Mouse (Mus musculus) cerebellum, postnatal 14 days (tissue): Measurements from ENCODE around the gene Apbb2.
A peak's percentile ranks its signal among the peaks of the same experiment; 100 is the strongest.

Source experiments
- DNase-seq, 2 experiments: peaks; one replicate each; pipeline ENCODE4 v3.0.0; 2021; ENCODE audit warnings: mixed read lengths in 2 of 2

Gene Apbb2

DNA sequence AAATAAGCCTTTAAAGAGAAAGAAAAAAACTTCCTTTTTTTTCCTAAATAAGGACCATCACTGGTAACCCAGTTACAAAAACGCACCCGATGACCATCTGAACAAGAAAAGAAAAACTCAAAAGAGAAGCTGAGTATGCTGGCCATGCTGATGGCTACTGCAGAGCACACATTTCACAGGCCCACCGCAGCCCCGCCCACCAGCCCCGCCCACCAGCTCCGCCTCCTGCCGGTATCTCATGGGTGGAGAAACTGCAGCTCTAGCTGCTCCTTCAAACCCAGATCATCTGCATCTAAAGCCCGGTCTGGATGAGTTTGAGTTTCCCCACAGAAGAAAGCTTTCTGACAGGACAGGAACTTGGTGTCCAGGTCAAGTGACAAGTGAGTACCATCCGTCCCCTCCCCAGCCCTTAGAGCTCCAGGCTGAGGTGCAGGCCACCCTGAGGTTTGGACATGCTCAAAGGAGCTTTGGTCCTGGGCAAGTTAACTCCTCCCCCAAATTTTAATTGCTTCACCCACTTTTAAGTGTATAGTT, 16.2 kb downstream of the Apbb2 start:
- DNase-seq: no peak

GRCm38 (mm10) chr5:66600415-66600814, 18.2 kb downstream of the Apbb2 start:
- DNase-seq: no peak

DNA sequence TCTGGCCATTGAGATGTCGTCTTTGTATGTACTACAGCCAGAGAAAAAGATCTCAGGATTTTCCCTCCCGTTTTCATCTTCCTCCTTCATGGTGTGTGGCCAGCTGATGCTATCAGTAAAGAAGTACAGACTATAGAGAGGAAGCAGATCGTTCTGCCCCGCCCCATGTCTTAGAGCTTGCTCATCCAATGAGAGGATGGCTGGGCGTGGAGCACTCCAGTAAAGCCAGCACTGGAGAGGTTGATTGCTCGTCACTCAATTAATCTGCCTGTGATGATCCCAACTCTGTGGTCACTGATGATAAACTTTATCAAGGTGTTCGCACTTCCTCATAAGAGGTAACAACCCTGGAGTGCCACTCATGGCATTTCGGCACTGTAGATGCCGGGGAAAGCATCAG, 18.7 kb downstream of the Apbb2 start:
- no peak for DNase-seq

DNA sequence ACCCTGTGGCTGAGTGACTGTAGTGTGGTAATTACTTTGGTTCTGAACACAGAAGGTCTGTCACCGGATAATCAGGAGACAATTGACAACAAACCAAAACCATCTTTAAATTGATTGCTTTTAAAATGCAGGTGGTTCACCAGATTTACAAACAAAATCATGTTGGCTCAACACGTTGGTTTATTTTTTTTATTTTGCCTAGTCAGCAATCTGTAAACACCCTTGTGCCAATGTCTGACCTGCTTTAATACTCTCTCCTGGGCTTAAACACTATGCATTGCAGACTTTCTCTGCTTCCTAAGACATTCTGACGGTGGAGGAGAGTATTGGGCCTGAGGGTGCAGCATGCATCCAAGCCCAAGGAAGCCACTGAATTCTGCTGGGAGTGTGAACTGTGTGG, 22.3 kb downstream of the Apbb2 start:
- no peak for DNase-seq

- DNase-seq: no peak
Observed at GRCm38 (mm10) chr5:66594881-66595280, 23.7 kb downstream of the Apbb2 start.

GRCm38 (mm10) chr5:66586236-66586745, 32.3 kb downstream of the Apbb2 start:
- DNase-seq: no peak

GRCm38 (mm10) chr5:66583019-66583406, 35.6 kb downstream of the Apbb2 start:
- DNase-seq: no peak

DNA sequence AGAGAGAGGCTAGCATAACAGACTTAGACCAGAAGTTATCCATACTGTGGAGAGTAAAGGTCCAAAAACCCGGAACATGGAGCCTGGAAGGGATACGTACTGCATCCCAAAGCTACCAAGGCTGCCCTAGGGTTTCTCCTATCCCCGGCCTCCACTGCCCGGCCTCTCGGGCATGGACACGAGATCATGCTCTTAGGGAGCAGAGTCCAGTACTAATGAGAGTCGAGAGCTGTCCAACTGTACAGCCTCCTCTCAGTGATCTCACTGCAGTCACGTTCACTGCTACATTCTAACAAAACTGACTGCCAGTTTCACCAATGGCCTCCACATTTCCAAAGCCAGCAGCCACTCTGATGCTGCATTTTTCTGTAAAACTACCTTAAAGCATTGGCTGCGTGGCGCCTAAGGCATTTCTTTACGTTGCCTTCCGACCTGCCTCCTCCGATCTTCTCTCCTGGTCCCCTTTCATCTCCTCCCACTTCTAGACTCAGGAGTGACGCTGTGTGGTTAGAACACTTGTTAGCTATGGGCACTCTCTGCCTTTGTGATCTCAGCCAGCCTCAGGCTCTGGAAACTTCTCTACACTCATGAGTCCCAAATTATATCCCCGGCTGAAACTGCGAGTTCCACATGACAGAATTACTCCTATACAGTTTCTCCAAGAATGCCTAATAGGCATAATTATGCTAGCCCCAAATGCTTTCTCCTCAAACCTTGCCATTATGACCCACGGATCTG, 36.1 kb downstream of the Apbb2 start:
- no peak for DNase-seq

DNA sequence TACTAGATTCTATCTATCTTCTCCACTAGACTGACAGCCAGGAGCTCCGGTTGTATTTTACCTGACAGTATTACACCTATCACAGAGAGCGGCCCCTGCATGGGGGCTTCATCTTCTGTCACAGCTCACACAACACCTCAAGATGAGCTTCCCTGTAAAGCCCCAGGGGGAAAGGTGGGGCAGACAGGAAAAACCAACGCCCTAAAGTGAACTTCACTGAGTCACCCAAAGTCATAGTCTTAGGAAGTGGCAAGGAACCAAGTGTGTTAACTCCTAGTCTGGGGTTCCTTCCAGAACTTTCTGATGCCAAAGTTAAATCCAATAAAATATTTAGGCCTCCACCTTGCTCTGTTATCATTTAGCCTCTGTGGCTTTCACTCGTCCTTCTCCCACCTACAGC, 39.5 kb downstream of the Apbb2 start:
- DNase-seq: no peak

DNA sequence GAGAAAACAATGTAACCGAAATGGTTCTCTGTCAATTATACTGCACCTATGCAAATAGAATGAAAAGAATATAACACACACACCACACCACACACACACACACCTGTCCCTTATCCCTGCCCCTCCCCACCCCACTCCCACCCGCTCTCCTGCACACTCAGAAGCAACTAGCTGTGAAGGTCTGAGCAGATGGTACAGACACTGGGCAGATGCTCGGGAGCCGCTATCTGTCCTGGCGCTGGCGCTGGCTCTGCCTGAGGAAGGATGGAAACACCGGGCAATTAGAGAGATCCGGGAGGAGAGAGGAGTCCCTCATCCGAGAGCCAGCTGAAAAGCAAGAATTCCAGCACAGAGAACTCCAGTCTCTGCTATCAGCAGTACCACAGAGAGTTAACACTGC, 42.3 kb downstream of the Apbb2 start:
- peak; percentile 38 for DNase-seq

DNA sequence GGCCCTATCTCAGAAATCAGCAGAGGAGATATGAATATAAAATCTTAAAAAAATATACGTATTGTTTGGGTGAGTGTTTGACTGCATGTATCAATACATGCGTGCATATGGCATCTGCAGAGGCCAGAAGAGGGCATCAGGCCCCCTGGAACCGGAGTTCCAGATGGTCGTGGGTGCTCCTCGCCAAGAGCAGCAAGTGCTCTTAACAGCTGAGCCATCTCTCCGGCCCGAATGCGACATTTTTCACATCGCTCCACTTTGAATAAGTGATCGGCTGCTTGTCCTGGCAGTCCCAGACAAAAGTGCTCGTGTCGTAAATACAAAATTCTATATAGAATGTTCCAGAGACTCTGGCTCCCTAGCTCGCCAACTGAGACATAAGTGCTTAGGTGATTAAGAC, 43.4 kb downstream of the Apbb2 start:
- DNase-seq: peak; percentile 44 to 56

- DNase-seq: no peak
Observed at GRCm38 (mm10) chr5:66573266-66573665, 45.3 kb downstream of the Apbb2 start.

DNA sequence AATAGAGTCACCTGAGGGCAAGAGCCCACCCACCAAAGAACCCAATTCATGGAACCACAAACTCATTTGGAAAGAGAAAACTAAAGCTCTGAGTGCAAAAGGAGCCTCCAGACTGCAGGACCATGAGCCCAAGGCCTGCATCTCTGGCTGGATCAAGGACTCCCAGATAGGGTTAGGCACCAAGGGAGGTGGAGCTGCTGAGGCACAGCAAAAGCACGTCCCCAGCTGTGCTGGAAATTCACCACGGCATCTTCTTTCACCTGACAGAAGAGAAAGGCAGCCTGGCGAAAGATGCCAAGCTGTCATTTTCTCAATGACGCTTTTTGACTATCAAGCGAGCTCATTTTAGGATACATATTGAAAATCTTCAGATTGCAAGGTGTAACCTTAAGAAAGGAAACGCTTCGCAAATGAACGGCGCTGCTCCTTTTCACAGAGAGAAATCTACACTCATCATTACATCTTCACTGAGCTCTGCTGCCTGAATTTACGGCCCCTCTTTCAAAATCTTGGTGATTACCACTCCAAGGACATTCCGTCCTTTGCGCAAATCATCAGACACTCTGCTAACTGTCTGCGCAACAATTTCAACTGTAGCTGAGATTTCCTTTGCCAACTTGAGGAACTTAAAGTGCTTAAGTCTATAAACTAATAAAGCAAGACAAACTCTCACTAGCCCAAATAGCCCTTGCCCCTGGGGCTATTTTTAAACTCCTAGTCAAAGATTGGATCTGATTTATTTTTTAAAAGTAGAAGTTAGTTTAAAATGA, 46.3 kb downstream of the Apbb2 start:
- DNase-seq: no peak

- no peak for DNase-seq
Observed at GRCm38 (mm10) chr5:66570709-66571108, 47.9 kb downstream of the Apbb2 start.

- no peak for DNase-seq
Observed at GRCm38 (mm10) chr5:66569141-66569801, 49.3 kb downstream of the Apbb2 start.

DNA sequence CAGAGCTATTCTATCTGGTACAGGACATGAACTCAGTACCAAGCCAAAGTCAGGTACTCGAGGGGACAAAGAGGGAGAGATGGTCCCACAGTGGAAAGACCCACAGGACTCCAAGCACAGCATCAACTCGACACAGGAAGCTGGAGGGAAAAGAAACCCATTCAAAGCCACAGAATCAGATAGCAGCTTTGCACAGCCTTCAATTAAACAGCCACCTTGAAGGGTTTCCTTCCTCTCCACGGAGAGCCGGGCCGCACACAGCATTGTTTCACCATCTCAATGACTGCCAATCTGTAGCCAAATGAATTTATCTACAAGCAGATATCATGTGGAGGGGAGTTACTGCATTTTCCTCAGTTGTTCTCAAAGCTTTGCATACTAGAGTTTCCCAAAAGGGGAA, 50.6 kb downstream of the Apbb2 start:
- no peak for DNase-seq

DNA sequence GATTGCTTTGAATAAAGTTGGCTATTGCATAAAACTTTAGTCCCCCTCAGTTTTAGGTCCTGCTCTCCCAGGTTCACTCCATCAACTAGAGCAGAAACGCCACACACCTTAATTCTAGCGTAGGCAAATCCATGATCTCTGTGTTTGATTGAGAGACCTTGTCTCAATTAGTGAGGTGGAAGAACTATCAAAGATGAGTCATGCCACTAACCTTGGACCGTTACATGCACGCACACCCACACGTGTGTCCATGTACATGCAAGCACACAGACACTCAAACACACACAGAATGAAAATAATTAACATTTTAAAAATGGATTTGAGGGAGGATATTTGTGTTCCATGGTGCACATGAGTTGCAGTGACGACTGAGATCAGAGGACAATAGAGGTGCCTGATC, 51.2 kb downstream of the Apbb2 start:
- DNase-seq: no peak

GRCm38 (mm10) chr5:66559591-66560175, 58.9 kb downstream of the Apbb2 start:
- DNase-seq: peak; percentile 51 to 58

DNA sequence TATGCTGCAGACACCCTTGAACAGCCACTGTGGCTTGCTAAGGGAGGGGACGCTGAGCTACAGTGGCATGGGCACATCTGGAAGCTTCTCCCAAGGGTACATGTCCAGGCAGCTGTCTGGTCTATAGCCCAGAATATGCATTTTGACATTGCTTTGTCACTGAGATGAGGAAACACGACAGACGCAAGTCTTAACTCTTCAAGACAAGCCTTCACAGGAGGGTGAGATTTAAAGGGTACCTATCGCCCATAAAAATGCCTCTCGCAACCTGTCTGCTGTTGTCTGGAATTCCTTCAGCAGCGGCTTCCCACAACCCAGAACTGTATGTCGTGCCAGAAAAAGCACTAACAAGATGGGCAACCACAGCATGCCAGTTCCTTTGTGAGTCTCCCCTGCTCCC, 60.5 kb downstream of the Apbb2 start:
- DNase-seq: no peak

DNA sequence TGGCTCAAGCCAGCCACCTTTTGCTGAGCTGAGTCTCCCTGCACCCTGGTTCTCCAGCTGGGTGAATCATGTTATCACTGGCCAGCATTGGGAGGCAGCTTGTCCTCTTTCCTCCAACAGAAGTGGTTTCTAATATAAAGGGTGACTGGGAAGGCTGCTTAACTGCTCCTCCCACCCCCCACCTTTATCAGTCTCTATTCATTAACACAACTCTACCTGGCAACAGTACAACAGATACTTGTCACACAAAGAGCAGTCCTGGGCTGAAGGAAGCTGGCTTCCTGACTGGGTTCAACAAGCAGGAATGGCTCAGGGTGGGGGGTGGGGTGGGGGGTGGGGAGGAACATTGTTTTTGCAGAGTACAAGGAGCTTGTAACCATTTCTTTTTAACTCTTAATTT, 64.7 kb downstream of the Apbb2 start:
- DNase-seq: no peak

- DNase-seq: peak; percentile 33 to 38
Observed at GRCm38 (mm10) chr5:66552246-66552645, 66.3 kb downstream of the Apbb2 start.

DNA sequence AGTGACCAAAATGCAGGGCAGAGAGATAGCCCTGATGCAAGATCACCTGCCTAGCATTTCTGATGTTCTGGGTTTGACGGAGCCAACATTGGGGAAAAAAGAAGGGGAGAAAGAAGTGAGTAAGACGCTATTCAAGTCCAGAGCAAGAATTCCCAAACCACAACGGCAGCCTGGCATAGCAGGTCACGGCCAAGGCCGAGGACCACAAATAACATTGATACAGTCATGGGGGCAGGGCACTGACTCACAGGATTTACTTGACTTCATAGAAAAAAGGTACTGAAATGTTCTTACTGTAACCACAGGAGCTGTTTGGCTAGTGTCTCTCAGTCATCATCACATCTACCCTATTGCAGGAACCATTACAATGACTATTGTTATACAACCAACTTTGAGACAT, 68.3 kb downstream of the Apbb2 start:
- DNase-seq: no peak

DNA sequence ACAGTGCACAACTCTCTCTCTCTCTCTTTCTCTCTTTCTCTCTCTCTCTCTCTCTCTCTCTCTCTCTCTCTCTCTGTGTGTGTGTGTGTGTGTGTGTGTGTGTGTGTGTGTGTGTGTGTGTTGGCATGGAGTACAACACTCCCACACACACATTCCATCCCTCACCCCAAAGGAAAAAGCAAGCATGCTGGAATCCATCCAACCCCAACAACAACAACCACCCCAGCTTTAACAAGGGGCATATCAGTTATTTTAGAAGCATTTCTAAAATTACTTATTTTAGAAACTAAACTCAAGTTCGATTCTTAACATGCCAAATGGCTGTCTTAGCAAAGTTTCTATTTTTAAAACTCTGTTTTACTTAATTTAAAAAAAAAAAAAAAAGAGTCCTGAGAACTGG, 68.9 kb downstream of the Apbb2 start:
- no peak for DNase-seq
